Mouse (Mus musculus): Measurements from ENCODE around the gene Rbmx2.

The Rbmx2 gene

DNA sequence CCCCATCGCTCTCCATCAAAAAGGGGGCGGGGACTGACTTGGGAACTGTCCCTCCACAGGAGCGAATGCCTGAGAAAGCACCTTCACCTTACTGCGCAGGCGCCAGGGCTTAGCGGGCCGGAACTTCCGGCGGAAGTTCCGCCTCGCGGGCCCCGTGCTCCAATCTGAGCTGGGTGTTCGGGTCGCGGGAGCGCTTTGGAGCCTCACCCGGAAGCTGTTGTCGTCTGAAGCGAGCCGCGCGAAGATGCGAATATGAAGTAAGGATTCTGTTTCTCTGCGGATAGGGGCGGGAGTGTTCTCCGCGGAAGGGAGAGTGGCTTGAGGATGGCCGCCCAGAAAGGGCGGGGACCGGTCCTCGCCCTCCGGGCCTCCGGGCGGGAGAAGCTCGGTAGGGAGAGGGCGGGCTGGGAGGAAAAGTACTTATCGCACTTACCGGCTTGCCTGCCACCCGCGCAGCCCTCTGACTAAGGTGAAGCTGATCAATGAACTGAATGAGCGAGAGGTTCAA, at the start of gene Rbmx2:
Rbmx2 (plus strand) TSS at position 141 of the 508 bp plus-strand sequence.
- peak; percentile 94 for DNase-seq

GRCm38 (mm10) chrX:48666807-48667206, 28.0 kb upstream of the Rbmx2 start:
- DNase-seq = peak; percentile 2

DNA sequence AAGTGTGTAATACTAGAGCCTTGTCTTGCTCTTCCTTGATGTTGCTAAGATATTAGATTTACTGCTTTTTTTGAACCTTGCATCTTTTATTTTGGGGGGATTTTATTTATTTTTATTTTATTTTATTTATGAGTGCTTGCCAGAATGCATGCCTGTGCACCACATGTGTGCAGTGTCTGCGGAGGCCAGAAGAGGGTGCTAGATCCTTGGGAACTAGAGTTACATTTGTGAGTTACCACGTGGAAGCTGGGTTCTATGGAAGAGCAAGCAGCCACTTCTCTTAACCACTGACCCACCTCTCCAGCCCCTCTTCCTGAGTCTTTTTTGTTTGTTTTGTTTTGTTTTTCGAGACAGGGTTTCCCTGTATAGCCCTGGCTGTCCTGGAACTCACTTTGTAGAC, 25.2 kb upstream of the Rbmx2 start:
- no peak for DNase-seq

DNA sequence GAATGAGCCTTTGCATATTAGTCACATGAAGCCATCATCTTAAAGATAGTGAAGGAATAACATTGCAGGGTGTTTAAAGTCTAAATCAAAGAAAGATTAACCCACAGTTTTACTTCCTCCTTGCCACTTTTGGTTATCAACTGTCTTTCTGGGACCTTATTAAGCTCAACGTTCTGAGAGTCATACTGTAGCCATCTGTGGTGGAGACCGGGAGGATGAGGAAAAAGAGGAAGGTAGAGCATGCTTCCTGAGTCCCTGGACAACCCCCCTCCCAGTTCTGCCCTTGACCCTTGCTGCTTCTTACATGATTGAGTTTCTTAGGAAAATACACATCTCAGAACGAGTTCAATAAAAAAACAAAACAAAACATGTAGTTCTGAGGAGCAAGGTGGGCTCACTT, 23.1 kb upstream of the Rbmx2 start:
- DNase-seq = no peak

- DNase-seq = no peak
These were observed 20.6 kb upstream of the Rbmx2 start, which contains the start of gene Gpr119 for GRCm38 (mm10) chrX:48674171-48674570. Gpr119 (minus strand) TSS chrX:48674478.

DNA sequence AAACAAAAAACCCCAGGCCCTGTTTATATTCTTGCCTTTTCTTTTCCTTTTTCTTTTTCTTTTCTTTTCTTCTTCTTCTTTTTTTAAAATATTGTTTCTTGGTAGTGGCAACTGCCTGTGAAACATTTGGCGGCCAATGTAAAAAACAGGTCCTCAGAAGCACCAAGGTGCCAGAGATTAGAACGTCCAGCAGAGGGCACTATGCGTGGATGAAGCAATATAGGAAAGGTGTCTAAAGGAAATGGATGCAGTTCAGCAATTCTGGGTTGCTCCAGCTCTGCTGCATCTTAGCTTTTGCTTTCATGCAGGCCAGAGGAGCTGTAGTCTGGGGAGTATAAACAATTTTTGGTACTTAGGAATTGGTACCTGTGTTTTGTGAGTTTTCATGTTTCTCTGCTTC, 11.4 kb upstream of the Rbmx2 start:
- peak; percentile 10 for DNase-seq

DNA sequence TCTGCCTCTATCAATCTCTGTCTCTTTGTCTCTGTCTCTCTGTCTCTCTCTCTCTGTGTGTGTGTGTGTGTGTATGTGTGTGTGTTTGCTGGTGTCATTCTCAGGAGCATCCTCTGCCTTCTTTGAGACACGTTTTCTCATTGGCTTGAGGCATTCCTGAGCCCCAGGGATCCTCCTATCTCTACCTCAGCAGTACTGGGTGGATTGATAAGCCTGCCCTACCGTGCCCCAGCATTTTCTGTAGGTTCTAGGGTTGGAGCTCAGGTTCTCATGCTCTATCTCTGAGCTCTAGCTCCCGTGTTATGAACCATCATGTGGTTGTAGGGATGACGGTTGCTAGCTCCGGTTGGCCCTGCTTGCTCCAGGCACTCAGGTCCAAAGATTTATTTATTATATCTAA, 10.9 kb upstream of the Rbmx2 start:
- no peak for DNase-seq

DNA sequence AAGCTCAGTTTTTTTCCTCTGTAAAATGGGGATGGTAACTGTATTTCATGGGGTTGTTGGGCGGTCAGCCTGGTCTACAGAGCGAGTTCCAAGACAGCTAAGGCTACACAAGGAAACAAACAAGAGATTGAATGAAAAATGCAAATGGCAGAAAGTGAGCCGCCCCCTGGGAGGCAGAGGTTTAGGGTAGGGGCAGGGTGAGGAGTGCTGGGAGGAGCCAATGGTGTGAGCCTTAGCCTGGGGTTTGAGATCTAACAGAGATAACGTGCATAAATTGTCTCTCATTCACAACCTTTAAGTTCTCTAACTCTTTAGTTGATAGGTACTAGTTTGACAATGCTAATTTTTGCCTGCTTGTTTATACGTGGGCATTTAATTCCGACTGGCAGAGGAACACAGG, 344 bp upstream of the Rbmx2 start:
- DNase-seq = no peak

DNA sequence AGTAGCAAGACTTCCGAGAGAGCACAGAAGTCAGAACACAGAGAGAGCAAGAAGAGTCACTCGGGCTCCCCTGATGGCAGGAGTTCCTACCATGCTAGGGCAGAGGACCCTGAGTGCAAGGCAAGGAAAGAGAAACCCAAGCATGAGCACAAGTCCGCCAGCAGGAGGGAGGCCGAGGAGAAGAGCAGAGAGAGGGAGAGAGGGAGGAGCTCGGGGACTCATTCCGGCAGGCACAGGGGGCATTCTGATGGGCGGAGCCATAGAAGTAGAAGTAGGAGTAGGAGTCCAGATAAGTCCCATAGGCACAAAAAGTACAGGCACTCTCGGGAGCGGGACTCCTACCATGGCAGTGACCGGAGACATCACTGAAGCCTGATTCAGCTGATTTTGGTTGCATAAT, 14.9 kb downstream of the Rbmx2 start:
- DNase-seq = no peak

GRCm38 (mm10) chrX:48712846-48713245, 18.0 kb downstream of the Rbmx2 start:
- DNase-seq = no peak

- no peak for DNase-seq
These were observed 60.0 kb downstream of the Rbmx2 start for GRCm38 (mm10) chrX:48754710-48755283.

All from cerebellum, adult 9-11 months (tissue).